Mouse (Mus musculus) MEL (cell line): Measurements from ENCODE around the gene Sectm1a. TPM values are rescaled to one million over a fixed set of nuclear protein-coding genes. Genes with fewer than 3 reads are reported as not detected.

Source experiments
- DNase-seq: peaks from one replicate; pipeline ENCODE4 v3.0.0; 2011; ENCODE audit warnings: low read depth, low spot score
- H3K27ac ChIP-seq: 2 replicates; pipeline ENCODE4 v1.5.1; 2012; ENCODE audit warnings: low read depth, mild to moderate bottlenecking, control low read depth, low read length, moderate library complexity; ENCODE audit not compliant: control insufficient read depth
- H3K27me3 ChIP-seq, 2 experiments: fragments of 150-350 bp in 1 of 2; sonication (generic) in 1 of 2; 2 replicates each; pipeline ENCODE4 v1.6.1; 2012; ENCODE audit warnings: low read length in 2 of 2, mild to moderate bottlenecking in 2 of 2, improper control_type of control experiment in 1 of 2, moderate library complexity in 1 of 2; ENCODE audit not compliant: insufficient read depth in 2 of 2, control insufficient read depth in 1 of 2
- H3K36me3 ChIP-seq, 2 experiments: 2 replicates each; pipeline ENCODE4 v1.6.1; 2012 to 2014; ENCODE audit warnings: low read length in 2 of 2, improper control_type of control experiment in 1 of 2, inconsistent platforms in 1 of 2, mild to moderate bottlenecking in 1 of 2; ENCODE audit not compliant: insufficient read depth in 2 of 2, control insufficient read depth in 1 of 2
- H3K4me1 ChIP-seq, 2 experiments: fragments of 150-350 bp in 1 of 2; sonication (generic) in 1 of 2; 2 replicates each; pipeline ENCODE4 v1.6.1; 2012; ENCODE audit warnings: low read length in 2 of 2, improper control_type of control experiment in 1 of 2, mild to moderate bottlenecking in 1 of 2; ENCODE audit not compliant: insufficient read depth in 2 of 2, control insufficient read depth in 1 of 2
- H3K4me3 ChIP-seq, 2 experiments: fragments of 150-350 bp in 1 of 2; sonication (generic) in 1 of 2; 2 replicates each; pipeline ENCODE4 v1.5.1; 2012; ENCODE audit warnings: low read depth in 2 of 2, low read length in 2 of 2, mild to moderate bottlenecking in 2 of 2, moderate library complexity in 2 of 2, control low read depth in 1 of 2, improper control_type of control experiment in 1 of 2; ENCODE audit not compliant: control insufficient read depth in 1 of 2, insufficient read depth in 1 of 2
- H3K79me2 ChIP-seq: 2 replicates; pipeline ENCODE4 v1.6.1; 2012; ENCODE audit warnings: mild to moderate bottlenecking, low read length, moderate library complexity; ENCODE audit not compliant: control insufficient read depth, poor library complexity, insufficient read depth
- H3K9ac ChIP-seq: 2 replicates; pipeline ENCODE4 v1.6.1; 2012; ENCODE audit warnings: low read depth, mild to moderate bottlenecking, control low read depth, low read length, moderate library complexity; ENCODE audit not compliant: control insufficient read depth, poor library complexity, severe bottlenecking
- H3K9me3 ChIP-seq: fragments of 150-350 bp; sonication (generic); replicated peaks from 2 replicates; pipeline ENCODE4 v1.6.1; 2012; ENCODE audit warnings: mild to moderate bottlenecking, low read length, improper control_type of control experiment, moderate library complexity; ENCODE audit not compliant: insufficient read depth
- CHD2 ChIP-seq: IDR thresholded peaks from 2 replicates; pipeline ENCODE4 v1.6.1; 2011; ENCODE audit warnings: low read length, improper control_type of control experiment
- CTCF ChIP-seq, 3 experiments: IDR thresholded peaks in 2 of 3; conservative IDR thresholded peaks in 1 of 3; 2 replicates each; pipeline ENCODE4 v1.5.1; 2011 to 2012; ENCODE audit warnings: low read length in 3 of 3, low read depth in 2 of 3, mild to moderate bottlenecking in 2 of 3, improper control_type of control experiment in 1 of 3, inconsistent platforms in 1 of 3, mixed read lengths in 1 of 3, moderate library complexity in 1 of 3; ENCODE audit not compliant: control insufficient read depth in 1 of 3, insufficient read depth in 1 of 3, poor library complexity in 1 of 3, severe bottlenecking in 1 of 3
- GABPA ChIP-seq: IDR thresholded peaks from 2 replicates; pipeline ENCODE4 v1.6.1; 2012; ENCODE audit warnings: low read depth, mild to moderate bottlenecking, inconsistent platforms, low read length, improper control_type of control experiment, moderate library complexity
- JUND ChIP-seq: IDR thresholded peaks from 2 replicates; pipeline ENCODE4 v1.6.1; 2011; ENCODE audit warnings: low read depth, mild to moderate bottlenecking, improper control_type of control experiment, low read length
- KAT2A ChIP-seq: conservative IDR thresholded peaks from 2 replicates; pipeline ENCODE4 v1.6.1; 2012; ENCODE audit warnings: low read depth, low read length, improper control_type of control experiment, inconsistent platforms
- MAX ChIP-seq: IDR thresholded peaks from 2 replicates; pipeline ENCODE4 v1.6.1; 2011; ENCODE audit warnings: low read length, improper control_type of control experiment
- MAZ ChIP-seq: IDR thresholded peaks from 2 replicates; pipeline ENCODE4 v1.6.1; 2012; ENCODE audit warnings: low read depth, mild to moderate bottlenecking, inconsistent platforms, low read length, improper control_type of control experiment
- MYB ChIP-seq: IDR thresholded peaks from 2 replicates; pipeline ENCODE4 v1.6.1; 2011; ENCODE audit warnings: mild to moderate bottlenecking, low read depth, low read length, improper control_type of control experiment
- NRF1 ChIP-seq: IDR thresholded peaks from 2 replicates; pipeline ENCODE4 v1.6.1; 2014; ENCODE audit warnings: low read depth, mild to moderate bottlenecking, inconsistent platforms, low read length, improper control_type of control experiment, moderate library complexity; ENCODE audit not compliant: poor library complexity, insufficient read depth, severe bottlenecking
- RAD21 ChIP-seq: IDR thresholded peaks from 2 replicates; pipeline ENCODE4 v1.6.1; 2011; ENCODE audit warnings: mild to moderate bottlenecking, low read depth, low read length, improper control_type of control experiment
- SIN3A ChIP-seq: IDR thresholded peaks from 2 replicates; pipeline ENCODE4 v1.6.1; 2012; ENCODE audit warnings: low read length, improper control_type of control experiment, inconsistent platforms
- SMC3 ChIP-seq: IDR thresholded peaks from 2 replicates; pipeline ENCODE4 v1.6.1; 2011; ENCODE audit warnings: low read depth, low read length, improper control_type of control experiment
- TAL1 ChIP-seq: IDR thresholded peaks from 2 replicates; pipeline ENCODE4 v1.6.1; 2012; ENCODE audit warnings: mild to moderate bottlenecking, inconsistent platforms, low read length, moderate library complexity, mixed read lengths
- TBP ChIP-seq: IDR thresholded peaks from 2 replicates; pipeline ENCODE4 v1.8.0; 2011; ENCODE audit warnings: low read depth, low read length, improper control_type of control experiment
- TCF12 ChIP-seq: IDR thresholded peaks from 2 replicates; pipeline ENCODE4 v1.6.1; 2014; ENCODE audit warnings: low read depth, mild to moderate bottlenecking, inconsistent platforms, low read length, improper control_type of control experiment, moderate library complexity
- USF1 ChIP-seq: IDR thresholded peaks from 2 replicates; pipeline ENCODE4 v1.6.1; 2014; ENCODE audit warnings: low read depth, mild to moderate bottlenecking, inconsistent platforms, low read length, improper control_type of control experiment, moderate library complexity
- ZC3H11A ChIP-seq: IDR thresholded peaks from 2 replicates; pipeline ENCODE4 v1.6.1; 2012; ENCODE audit warnings: low read depth, mild to moderate bottlenecking, inconsistent platforms, low read length, improper control_type of control experiment
- ZMIZ1 ChIP-seq: IDR thresholded peaks from 2 replicates; pipeline ENCODE4 v1.6.1; 2012; ENCODE audit warnings: low read depth, mild to moderate bottlenecking, inconsistent platforms, low read length, improper control_type of control experiment, moderate library complexity
- polyA plus RNA-seq, 2 experiments: library from polyadenylated mRNA; stranded (reverse) in 1 of 2; unstranded in 1 of 2; fragments of >175 nt in 1 of 2; fragments of >200 nt in 1 of 2; gene quantifications; 2 replicates each; pipeline versions ENCODE4 v1.2.1 to v1.2.4; 2012; ENCODE audit warnings: low replicate concordance in 2 of 2, low read depth in 1 of 2; ENCODE audit not compliant: insufficient read length in 2 of 2, insufficient read depth in 1 of 2, missing spikeins in 1 of 2
- total RNA-seq: library from RNA; depleted of rRNA; stranded (reverse); fragments of 300-350 nt; gene quantifications from 2 replicates; pipeline ENCODE4 v1.2.3, GENCODE M21; 2012

The Sectm1a gene
- total and polyA plus RNA-seq, 3 experiments: 22.0 to 22.3 TPM; not detected in 1

- peaks cover 3 to 12% of the 10 kb centered on the region in 2 experiments; a peak in 3 of 4 replicates for H3K27me3 ChIP-seq
- H3K4me3 ChIP-seq: no peak overlapping the region
- no peak overlapping the region for H3K9ac ChIP-seq
- TF ChIP-seq KAT2A: no peak
- TF ChIP-seq TCF12: no peak
- TF ChIP-seq CHD2: no peak
- TF ChIP-seq JUND: no peak
- TF ChIP-seq RAD21: peak; percentile 99
- TF ChIP-seq ZMIZ1: no peak
- TF ChIP-seq MYB: no peak
- no peak for TF ChIP-seq TAL1
- peak; percentile 35; the same call in 1 of the 2 replicates for TF ChIP-seq MAX
- peak; percentile 54; the same call in 1 of the 2 replicates for TF ChIP-seq SIN3A
- TF ChIP-seq NRF1: no peak
- TF ChIP-seq CTCF (IDR thresholded peaks at IDR 0.05 in 2 of 3, conservative IDR thresholded peaks at IDR 0.05 in 1 of 3; ENCODE audit: control insufficient read depth in 1 of 3, insufficient read depth in 1 of 3, low read depth in 2 of 3, low read length in 3 of 3, poor library complexity in 1 of 3, severe bottlenecking in 1 of 3): peak; percentile 93 to 100 (median 98)
- peak; percentile 54; the same call in 1 of the 2 replicates for TF ChIP-seq MAZ
- TF ChIP-seq ZC3H11A: peak; percentile 92
- TF ChIP-seq SMC3: peak; percentile 93
- no peaks in the 10 kb centered on the region for H3K36me3 ChIP-seq
- no peaks in the 10 kb centered on the region for H3K4me1 ChIP-seq
- H3K27ac ChIP-seq: no peak overlapping the region
- H3K9me3 ChIP-seq: no peaks in the 10 kb centered on the region
- H3K79me2 ChIP-seq: no peaks in the 10 kb centered on the region
- DNase-seq: peak; percentile 90
Measured at GRCm38 (mm10) chr11:121053536-121053935, 27.5 kb downstream of the Sectm1a start.

DNA sequence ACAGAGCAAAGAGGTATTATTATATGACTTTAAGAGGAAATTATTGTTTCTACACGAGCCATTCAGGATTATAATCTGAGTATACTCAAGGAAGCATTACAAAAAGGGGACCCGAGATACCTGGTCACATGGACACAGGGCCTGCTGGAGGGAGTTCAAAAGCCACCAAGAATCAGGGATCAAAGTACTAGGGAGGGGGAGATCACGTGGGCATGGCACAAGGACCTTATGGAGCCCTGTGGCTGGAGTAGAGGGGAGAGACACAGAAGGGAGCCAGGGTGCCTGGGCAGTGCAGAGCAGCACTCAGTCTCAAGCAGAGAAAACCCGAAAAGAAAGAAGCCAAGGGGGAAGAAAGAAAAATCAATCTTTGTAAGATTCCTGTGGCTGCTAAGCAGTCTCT is 28.6 kb downstream of the Sectm1a start:
- no peak for TF ChIP-seq SIN3A
- TF ChIP-seq GABPA: no peak
- no peak for TF ChIP-seq TBP
- TF ChIP-seq USF1: peak; percentile 51
- no peak for TF ChIP-seq MYB
- Histone ChIP-seq H3K4me1 (no peaks in the 10 kb centered on the region), H3K27ac (no peak overlapping the region), H3K9ac (no peak overlapping the region), H3K9me3 (no peaks in the 10 kb centered on the region), H3K4me3 (no peak overlapping the region), H3K27me3 (peaks cover 3 to 12% of the 10 kb centered on the region in 2 experiments; a peak in 3 of 4 replicates), H3K79me2 (no peaks in the 10 kb centered on the region), H3K36me3 (no peaks in the 10 kb centered on the region)
- DNase-seq: no peak
